Mouse (Mus musculus) heart, postnatal 0 days (tissue): Measurements from ENCODE around the gene Slc45a2. TPM values are rescaled to one million over a fixed set of nuclear protein-coding genes. Genes with fewer than 3 reads are reported as not detected.

ENCODE experiments used
- ATAC-seq: fragments of 200-750 bp; cut with Nextera tagmentation; 2 replicates; pipeline ENCODE4 v1.8.0; 2017; ENCODE audit warnings: low read depth, moderate number of reproducible peaks, moderate library complexity; ENCODE audit not compliant: insufficient read depth
- DNase-seq: peaks from one replicate; pipeline ENCODE4 v3.0.0-alpha.2; 2016; ENCODE audit warnings: low spot score
- H3K27ac ChIP-seq: fragments of 300-500 bp; sonication (generic); 2 replicates; pipeline ENCODE4 v1.5.1; 2014; ENCODE audit warnings: low read depth, mild to moderate bottlenecking
- H3K27me3 ChIP-seq: fragments of 300-500 bp; sonication (generic); 2 replicates; pipeline ENCODE4 v1.6.1; 2014; ENCODE audit warnings: low read length, mixed read lengths; ENCODE audit not compliant: control insufficient read depth, insufficient read depth
- H3K36me3 ChIP-seq: fragments of 300-500 bp; sonication (generic); replicated peaks from 2 replicates; pipeline ENCODE4 v1.6.1; 2014; ENCODE audit warnings: low read length, mixed read lengths; ENCODE audit not compliant: control insufficient read depth, insufficient read depth
- H3K4me1 ChIP-seq: fragments of 300-500 bp; sonication (generic); 2 replicates; pipeline ENCODE4 v1.6.1; 2014; ENCODE audit warnings: antibody characterized with exemption; ENCODE audit not compliant: control insufficient read depth, insufficient read depth
- H3K4me2 ChIP-seq: fragments of 300-500 bp; sonication (generic); 2 replicates; pipeline ENCODE4 v1.6.1; 2014; ENCODE audit warnings: low read depth, mild to moderate bottlenecking, low read length, moderate library complexity
- H3K4me3 ChIP-seq: fragments of 300-500 bp; sonication (generic); 2 replicates; pipeline ENCODE4 v1.5.1; 2014; ENCODE audit warnings: low read depth, low read length
- H3K9ac ChIP-seq: fragments of 300-500 bp; sonication (generic); replicated peaks from 2 replicates; pipeline ENCODE4 v1.6.1; 2014; ENCODE audit warnings: low read depth, low read length, mixed read lengths
- H3K9me3 ChIP-seq: fragments of 300-500 bp; sonication (generic); replicated peaks from 2 replicates; pipeline ENCODE4 v1.6.1; 2016; ENCODE audit warnings: low read length; ENCODE audit not compliant: control insufficient read depth
- CTCF ChIP-seq: IDR thresholded peaks from 2 replicates; pipeline ENCODE4 v1.5.1; 2016; ENCODE audit warnings: antibody characterized with exemption, control low read depth, low read depth
- EP300 ChIP-seq: IDR thresholded peaks from 2 replicates; pipeline ENCODE4 v1.6.1; 2016; ENCODE audit warnings: antibody characterized with exemption, low read depth
- WGBS: fragments of 180-500 bp; shearing (Covaris S2); extraction: QIAGEN DNeasy Blood & Tissue Kit; methylation state at CpG from one replicate; pipeline ENCODE4 v1.1.7; 2014; 5-methylcytosine and 5-hydroxymethylcytosine counted together
- polyA plus RNA-seq: library from polyadenylated mRNA; unstranded; fragments of >200 nt; fragmentation: Nextera tagmentation; extraction: Ambion mirVana; gene quantifications from 2 replicates; pipeline ENCODE4 v1.2.1, GENCODE M21; 2015
- total RNA-seq: library from RNA; depleted of rRNA; stranded (reverse); fragments of >200 nt; gene quantifications from 2 replicates; pipeline ENCODE4 v1.2.3, GENCODE M21; 2014; ENCODE audit warnings: low replicate concordance

The Slc45a2 gene
- total and polyA plus RNA-seq, 2 experiments from 2014 or later, result 0.12 TPM; not detected in 1

DNA sequence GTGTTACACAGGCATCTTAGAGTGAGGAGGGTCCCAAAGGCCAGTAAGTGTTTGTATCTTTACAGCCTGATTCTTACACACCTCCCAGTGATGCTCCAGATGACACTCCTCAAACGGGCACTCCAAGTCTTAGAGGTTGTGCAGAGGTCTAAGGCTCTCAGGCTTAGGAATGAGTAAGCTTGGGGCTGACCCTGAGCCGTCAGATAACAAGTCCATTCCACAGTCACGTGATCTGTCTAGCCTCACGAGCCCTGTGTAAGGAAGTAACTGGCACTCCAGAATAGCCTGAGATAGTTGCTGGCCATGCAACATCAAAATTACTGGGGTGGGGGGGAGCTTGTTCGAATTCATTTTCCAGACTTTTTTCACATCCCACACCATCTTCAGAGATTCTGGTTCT, 39.5 kb downstream of the Slc45a2 start:
- H3K9ac ChIP-seq, result no peak overlapping the region
- DNase-seq (no peak), ATAC-seq (no peak)
- no peak overlapping the region for H3K4me3 ChIP-seq
- H3K27ac ChIP-seq, result no peak overlapping the region
- no peaks in the 10 kb centered on the region for H3K9me3 ChIP-seq
- H3K4me1 ChIP-seq, result no peaks in the 10 kb centered on the region
- no peak for TF ChIP-seq CTCF
- TF ChIP-seq EP300, result no peak
- H3K4me2 ChIP-seq, result no peak overlapping the region
- H3K27me3 ChIP-seq, result peaks cover 33% of the 10 kb centered on the region
- 24% methylated on average over 5 of the region's 5 CpGs for WGBS
- H3K36me3 ChIP-seq, result no peaks in the 10 kb centered on the region

DNA sequence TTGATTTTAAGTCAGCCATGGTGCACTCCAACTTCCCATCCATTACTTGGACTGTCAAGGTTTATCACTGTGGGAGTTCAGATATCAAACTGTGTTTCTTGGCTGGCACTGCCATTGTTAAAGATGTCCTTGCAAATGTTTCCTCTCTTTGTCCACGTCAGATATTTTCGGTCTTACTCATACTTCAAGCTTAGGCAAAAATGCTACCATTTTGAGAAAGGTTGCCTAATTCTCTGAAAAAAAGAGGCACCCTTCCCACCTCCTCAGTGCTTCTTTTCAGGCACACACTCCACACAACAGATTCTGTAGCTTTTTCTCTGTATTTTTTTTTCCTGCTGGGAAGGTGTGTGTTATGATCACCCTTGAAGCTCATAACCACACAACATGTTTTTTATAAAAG, 40.7 kb downstream of the Slc45a2 start:
- Histone ChIP-seq H3K9ac (no peak overlapping the region), H3K27me3 (peaks cover 22% of the 10 kb centered on the region), H3K4me3 (no peak overlapping the region), H3K4me1 (no peaks in the 10 kb centered on the region), H3K36me3 (no peaks in the 10 kb centered on the region), H3K27ac (no peak overlapping the region), H3K4me2 (no peak overlapping the region), H3K9me3 (no peaks in the 10 kb centered on the region)
- ATAC-seq, result no peak
- WGBS, result 55% methylated on average over 2 of the region's 2 CpGs
- DNase-seq, result no peak
- TF ChIP-seq EP300, result no peak

DNA sequence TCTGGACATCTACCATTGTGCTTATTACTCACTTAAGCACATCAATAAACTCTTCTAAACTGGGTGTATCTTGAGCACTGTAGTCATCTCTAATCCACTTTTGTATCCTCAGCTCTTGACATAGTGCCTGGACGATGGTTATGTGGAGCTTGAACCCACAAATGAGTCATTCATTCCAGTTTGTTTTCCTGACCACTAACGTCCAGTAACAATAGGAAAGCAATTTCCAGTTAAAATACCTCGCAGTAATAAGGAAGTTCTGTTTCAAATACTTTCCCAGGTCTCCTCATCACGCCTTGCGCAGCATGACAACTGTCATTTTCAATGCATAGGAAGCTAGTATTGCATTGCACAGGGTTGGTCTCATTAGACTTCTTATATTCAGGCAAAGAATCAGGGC, 42.3 kb downstream of the Slc45a2 start:
- H3K36me3 ChIP-seq, result no peaks in the 10 kb centered on the region
- DNase-seq (no peak), ATAC-seq (no peak)
- no peaks in the 10 kb centered on the region for H3K4me1 ChIP-seq
- no peak overlapping the region for H3K27ac ChIP-seq
- H3K4me2 ChIP-seq, result no peak overlapping the region
- WGBS, result 59% methylated on average over 5 of the region's 5 CpGs
- no peaks in the 10 kb centered on the region for H3K9me3 ChIP-seq
- no peak overlapping the region for H3K9ac ChIP-seq
- no peak overlapping the region for H3K4me3 ChIP-seq
- H3K27me3 ChIP-seq, result peaks cover 6% of the 10 kb centered on the region
- TF ChIP-seq CTCF, result no peak

DNA sequence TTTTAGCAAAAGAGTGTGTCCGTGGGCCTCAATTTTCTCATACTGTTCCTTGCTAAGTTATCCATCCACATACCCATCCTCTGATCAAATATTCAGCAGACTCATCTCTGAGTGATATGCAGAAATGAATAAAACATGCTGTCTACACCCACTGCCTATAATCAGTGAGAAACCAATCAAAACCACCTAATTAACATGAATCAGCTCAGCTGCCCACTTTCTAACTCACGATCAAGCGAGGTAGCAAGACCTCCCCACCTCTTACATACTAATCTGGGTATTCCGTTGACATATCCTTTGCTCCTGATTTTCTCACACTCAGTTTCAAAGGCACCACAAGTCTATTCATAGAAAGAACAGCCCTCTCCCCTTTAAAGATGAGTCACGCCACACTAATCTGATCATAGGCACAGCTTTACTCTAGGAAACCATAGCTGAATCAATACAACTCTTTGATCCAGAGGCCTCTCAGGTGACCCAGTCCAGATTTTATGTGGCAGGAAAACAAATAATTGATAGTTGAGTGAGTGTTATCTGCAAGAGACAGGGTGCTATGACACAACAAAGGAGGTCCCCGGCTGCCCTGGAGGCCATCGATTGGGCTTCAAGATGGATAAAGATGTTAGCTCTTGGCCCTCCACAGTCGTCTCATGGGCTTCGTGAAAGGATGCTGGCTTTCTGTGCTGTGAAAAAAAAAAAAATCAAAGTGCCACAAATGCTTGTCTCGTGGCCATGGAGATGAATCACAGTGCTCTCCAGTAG, 53.3 kb downstream of the Slc45a2 start:
- TF ChIP-seq CTCF (no peak), EP300 (no peak)

DNA sequence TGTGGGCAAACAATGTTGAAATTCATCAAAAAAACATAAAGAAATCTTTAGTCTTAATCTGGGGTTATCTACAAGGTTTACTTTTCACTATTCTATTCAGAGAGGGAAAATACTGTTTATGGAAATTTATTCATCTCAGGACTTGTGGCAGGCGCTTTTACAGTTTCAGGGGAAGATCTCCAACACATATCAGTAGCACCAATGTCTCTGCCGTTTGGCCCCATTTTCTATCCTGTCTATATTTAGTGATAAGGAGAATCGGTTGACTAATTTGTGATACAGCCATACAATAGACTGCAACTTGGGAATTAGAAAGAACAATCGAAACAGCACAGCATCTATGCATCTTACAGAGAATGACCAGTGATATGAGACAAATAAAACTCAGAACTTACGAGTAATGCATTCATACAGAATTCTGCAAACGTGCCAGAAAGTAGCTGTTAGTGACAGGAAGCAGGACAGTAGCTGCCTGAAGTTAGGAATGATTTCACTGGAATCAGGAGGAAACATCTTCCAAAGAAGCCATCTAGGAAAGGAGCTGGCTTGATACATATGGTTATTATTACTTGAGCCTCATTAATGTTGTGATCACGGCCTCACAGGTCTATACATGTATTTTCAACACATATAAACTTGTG, 54.0 kb downstream of the Slc45a2 start:
- no peaks in the 10 kb centered on the region for H3K9me3 ChIP-seq
- H3K4me3 ChIP-seq, result no peak overlapping the region
- H3K27me3 ChIP-seq, result no peaks in the 10 kb centered on the region
- no peak overlapping the region for H3K9ac ChIP-seq
- 41% methylated on average over 7 of the region's 7 CpGs for WGBS
- no peak for TF ChIP-seq CTCF
- H3K4me1 ChIP-seq, result no peaks in the 10 kb centered on the region
- no peak overlapping the region for H3K27ac ChIP-seq
- no peak for DNase-seq
- H3K4me2 ChIP-seq, result no peak overlapping the region
- no peak for ATAC-seq
- H3K36me3 ChIP-seq, result no peaks in the 10 kb centered on the region

More for the DNA sequence above, 53.3 kb downstream of the Slc45a2 start:
- H3K36me3 ChIP-seq, result no peaks in the 10 kb centered on the region
- no peak overlapping the region for H3K9ac ChIP-seq
- H3K4me1 ChIP-seq, result no peaks in the 10 kb centered on the region
- no peak overlapping the region for H3K27ac ChIP-seq
- ATAC-seq (no peak), DNase-seq (no peak)
- H3K4me3 ChIP-seq, result no peak overlapping the region
- WGBS, result 61% methylated on average over 10 of the region's 10 CpGs
- H3K9me3 ChIP-seq, result no peaks in the 10 kb centered on the region
- H3K27me3 ChIP-seq, result no peaks in the 10 kb centered on the region
- no peak overlapping the region for H3K4me2 ChIP-seq

DNA sequence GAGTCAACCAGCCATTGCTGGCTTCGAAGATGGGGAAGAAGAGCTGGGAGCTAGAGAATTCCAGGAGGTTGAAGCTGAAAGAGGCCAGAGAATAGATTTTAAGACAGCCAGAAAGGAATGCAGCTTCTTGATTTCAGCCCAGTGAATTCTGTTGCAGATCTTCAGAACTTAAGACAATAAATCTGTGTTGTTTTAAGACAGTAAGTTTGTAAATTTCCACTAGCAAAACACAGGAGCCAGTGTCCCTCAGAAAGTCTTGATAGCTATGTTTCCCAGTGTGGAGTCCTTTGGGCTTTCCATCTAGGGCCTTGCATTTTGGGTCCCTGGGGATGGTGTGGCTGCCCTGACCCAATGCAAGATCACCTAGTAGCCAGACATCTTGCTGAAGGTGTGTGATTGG, 62.4 kb downstream of the Slc45a2 start:
- no peak overlapping the region for H3K4me3 ChIP-seq
- TF ChIP-seq EP300, result no peak
- no peak for TF ChIP-seq CTCF
- ATAC-seq, result no peak
- no peaks in the 10 kb centered on the region for H3K36me3 ChIP-seq
- no peaks in the 10 kb centered on the region for H3K4me1 ChIP-seq
- WGBS, result 79% methylated on average over 1 of the region's 1 CpGs
- no peak overlapping the region for H3K9ac ChIP-seq
- no peaks in the 10 kb centered on the region for H3K9me3 ChIP-seq
- H3K27me3 ChIP-seq, result no peaks in the 10 kb centered on the region
- no peak overlapping the region for H3K4me2 ChIP-seq
- H3K27ac ChIP-seq, result no peak overlapping the region
- DNase-seq, result no peak
